Mouse (Mus musculus): ENCODE results near the gene Ndufaf3. TPM values are rescaled to one million over a fixed set of nuclear protein-coding genes. Genes with fewer than 3 reads are reported as not detected.
"Not testable (repeated sequence)": the region's sequence is repeated elsewhere in the genome, so short reads cannot be mapped to it uniquely, and the experiment has no call there.

Gene Ndufaf3
- polyA plus RNA-seq (2015; fragmentation: Nextera tagmentation; extraction: Ambion mirVana) = 77.2 and 79.4 TPM in 2 replicates

DNA sequence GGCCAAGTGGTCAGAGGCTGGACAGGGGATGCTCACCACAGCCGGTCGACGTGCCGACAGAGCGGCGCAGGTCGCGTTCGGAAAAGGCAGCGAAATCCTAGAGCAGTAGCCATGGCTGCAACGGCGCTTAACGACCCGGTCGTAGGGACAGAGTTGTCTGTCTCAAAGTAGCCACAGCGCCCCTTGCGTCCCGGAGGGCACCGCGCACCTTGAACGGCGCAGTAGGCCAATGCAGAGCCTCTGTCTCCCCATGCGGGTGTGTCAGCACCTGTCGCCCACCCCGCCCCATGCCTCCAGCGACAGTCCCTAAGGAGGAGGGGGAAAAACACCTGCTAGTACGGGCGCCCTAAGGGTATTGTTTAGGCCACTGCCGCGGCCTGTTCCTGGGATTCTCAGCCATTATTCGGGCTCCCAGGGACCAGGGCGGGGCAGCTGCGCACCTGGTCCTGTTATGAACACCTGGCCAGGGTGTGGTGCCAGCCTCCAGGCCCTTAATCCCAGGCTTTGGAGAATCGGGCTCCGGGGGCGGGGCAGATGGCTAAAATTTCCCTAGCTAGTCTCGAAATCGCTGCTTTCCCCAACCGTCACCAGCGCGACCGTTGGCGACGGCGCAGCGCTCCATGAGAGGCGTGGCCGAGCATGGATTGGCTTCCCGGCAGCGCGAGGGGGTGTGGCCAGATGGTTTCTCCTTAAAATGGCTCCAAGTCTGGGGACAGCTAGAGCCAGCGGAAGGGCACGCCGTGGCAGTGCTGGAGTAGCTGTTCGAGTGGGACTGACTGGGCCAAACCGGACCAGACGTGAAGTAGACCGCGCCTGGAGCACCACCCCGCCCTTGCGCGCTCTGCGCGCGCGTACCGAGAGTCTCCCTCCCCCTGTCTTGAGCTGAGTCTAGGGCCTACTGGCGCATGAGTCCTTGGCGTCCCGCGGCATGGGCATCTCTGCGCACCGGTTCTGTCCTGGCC lies at the start of gene Ndufaf3:
TSS of gene Ndufaf3 (minus strand) at position 620 of the 962 bp plus-strand sequence.
- peak within 1 kb of the TSS; percentile 91 for H3K9ac ChIP-seq (ENCODE audit: low read depth, low read length)
- no peaks in the 10 kb centered on the region for H3K9me3 ChIP-seq (replicated peaks; ENCODE audit: control insufficient read depth, low read length, poor library complexity, severe bottlenecking)
- peaks cover 22% of the 10 kb centered on the region for H3K36me3 ChIP-seq (ENCODE audit: control insufficient read depth, insufficient read depth, low read length)
- no peaks in the 10 kb centered on the region for H3K27me3 ChIP-seq (ENCODE audit: control insufficient read depth, insufficient read depth, low read depth, low read length)
- peaks cover 32% of the 10 kb centered on the region for H3K4me1 ChIP-seq (ENCODE audit: control insufficient read depth, insufficient read depth, low read length)
- peak; percentile 86 for ATAC-seq
- under 1% methylated on average over 71 of the region's 73 CpGs for WGBS
- H3K4me3 ChIP-seq (ENCODE audit: low read depth, low read length) = peak within 1 kb of the TSS; percentile 79
- H3K4me2 ChIP-seq (ENCODE audit: low read length) = peak within 1 kb of the TSS; percentile 98
- peak within 1 kb of the TSS; percentile 99 for H3K27ac ChIP-seq (ENCODE audit: low read length)

DNA sequence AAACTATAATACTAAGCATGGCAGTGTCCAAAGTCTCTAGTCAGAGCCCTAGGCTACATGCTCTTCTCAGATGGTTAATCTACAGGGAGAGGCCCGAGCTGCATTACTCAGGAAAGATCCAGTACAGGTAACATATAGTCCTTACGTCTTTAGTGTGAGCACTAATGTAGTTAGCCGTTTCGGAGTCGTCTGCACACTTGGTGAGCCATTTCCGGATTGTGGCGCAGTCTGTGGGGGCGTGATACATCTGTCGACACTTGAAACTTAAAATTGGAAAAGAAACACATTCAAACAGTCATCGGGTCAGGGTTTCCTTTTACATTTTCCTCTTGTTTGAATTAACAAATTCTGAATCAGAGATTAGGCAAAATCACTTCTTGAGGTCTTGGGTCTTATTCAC lies 44.3 kb upstream of the Ndufaf3 start:
- Histone ChIP-seq H3K9ac (ENCODE audit: low read depth, low read length) (no peak overlapping the region), H3K36me3 (ENCODE audit: control insufficient read depth, insufficient read depth, low read length) (peaks cover 51% of the 10 kb centered on the region), H3K4me3 (ENCODE audit: low read depth, low read length) (no peak overlapping the region), H3K4me1 (ENCODE audit: control insufficient read depth, insufficient read depth, low read length) (no peaks in the 10 kb centered on the region), H3K4me2 (ENCODE audit: low read length) (no peak overlapping the region), H3K9me3 (replicated peaks; ENCODE audit: control insufficient read depth, low read length, poor library complexity, severe bottlenecking) (no peaks in the 10 kb centered on the region), H3K27me3 (ENCODE audit: control insufficient read depth, insufficient read depth, low read depth, low read length) (no peaks in the 10 kb centered on the region), H3K27ac (ENCODE audit: low read length) (no peak overlapping the region)
- no peak for ATAC-seq
- WGBS = 94% methylated on average over 10 of the region's 10 CpGs

DNA sequence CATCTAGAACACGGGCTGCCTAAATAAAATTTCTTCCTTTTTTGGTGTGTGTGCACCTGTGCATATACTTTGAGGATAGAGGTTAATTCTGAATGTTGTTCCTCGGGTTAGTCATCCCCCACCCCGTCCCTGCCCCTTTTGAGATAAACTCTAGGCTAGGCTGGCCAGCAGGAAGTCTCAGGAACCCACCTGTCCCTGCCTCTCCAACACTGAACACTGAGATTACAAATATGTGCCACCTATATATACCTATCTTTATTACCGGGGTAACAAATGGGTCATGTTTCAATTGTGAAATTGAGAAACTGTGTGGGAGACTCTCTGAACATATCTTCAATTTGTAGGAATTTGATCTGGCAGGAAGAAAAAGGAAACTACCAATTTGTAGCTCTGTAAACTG lies 41.7 kb upstream of the Ndufaf3 start:
- Histone ChIP-seq H3K4me3 (ENCODE audit: low read depth, low read length) (no peak overlapping the region), H3K36me3 (ENCODE audit: control insufficient read depth, insufficient read depth, low read length) (peaks cover 49% of the 10 kb centered on the region), H3K4me2 (ENCODE audit: low read length) (no peak overlapping the region), H3K4me1 (ENCODE audit: control insufficient read depth, insufficient read depth, low read length) (no peaks in the 10 kb centered on the region), H3K9me3 (replicated peaks; ENCODE audit: control insufficient read depth, low read length, poor library complexity, severe bottlenecking) (no peaks in the 10 kb centered on the region), H3K27ac (ENCODE audit: low read length) (no peak overlapping the region), H3K9ac (ENCODE audit: low read depth, low read length) (no peak overlapping the region), H3K27me3 (ENCODE audit: control insufficient read depth, insufficient read depth, low read depth, low read length) (no peaks in the 10 kb centered on the region)
- no peak for ATAC-seq
- 95% methylated on average over 4 of the region's 4 CpGs for WGBS

GRCm38 (mm10) chr9:108607929-108608328 lies 40.7 kb upstream of the Ndufaf3 start:
- H3K4me1 ChIP-seq (ENCODE audit: control insufficient read depth, insufficient read depth, low read length); H3K4me3 ChIP-seq (ENCODE audit: low read depth, low read length); H3K9ac ChIP-seq (ENCODE audit: low read depth, low read length); H3K9me3 ChIP-seq (replicated peaks; ENCODE audit: control insufficient read depth, low read length, poor library complexity, severe bottlenecking); H3K27me3 ChIP-seq (ENCODE audit: control insufficient read depth, insufficient read depth, low read depth, low read length); H3K27ac ChIP-seq (ENCODE audit: low read length); H3K4me2 ChIP-seq (ENCODE audit: low read length); ATAC-seq: not testable (repeated sequence)
- H3K36me3 ChIP-seq (ENCODE audit: control insufficient read depth, insufficient read depth, low read length) = peaks cover 48% of the 10 kb centered on the region
- 95% methylated on average over 5 of the region's 5 CpGs for WGBS

GRCm38 (mm10) chr9:108601986-108602385 lies 34.8 kb upstream of the Ndufaf3 start:
- peaks cover 14% of the 10 kb centered on the region for H3K36me3 ChIP-seq (ENCODE audit: control insufficient read depth, insufficient read depth, low read length)
- no peak overlapping the region for H3K9ac ChIP-seq (ENCODE audit: low read depth, low read length)
- no peak overlapping the region for H3K27ac ChIP-seq (ENCODE audit: low read length)
- peaks cover 4% of the 10 kb centered on the region for H3K4me1 ChIP-seq (ENCODE audit: control insufficient read depth, insufficient read depth, low read length)
- WGBS = 85% methylated on average over 4 of the region's 4 CpGs
- H3K4me3 ChIP-seq (ENCODE audit: low read depth, low read length) = no peak overlapping the region
- H3K27me3 ChIP-seq (ENCODE audit: control insufficient read depth, insufficient read depth, low read depth, low read length) = no peaks in the 10 kb centered on the region
- no peak for ATAC-seq
- no peaks in the 10 kb centered on the region for H3K9me3 ChIP-seq (replicated peaks; ENCODE audit: control insufficient read depth, low read length, poor library complexity, severe bottlenecking)
- no peak overlapping the region for H3K4me2 ChIP-seq (ENCODE audit: low read length)

- Histone ChIP-seq H3K4me3 (ENCODE audit: low read depth, low read length) (no peak overlapping the region), H3K27me3 (ENCODE audit: control insufficient read depth, insufficient read depth, low read depth, low read length) (no peaks in the 10 kb centered on the region), H3K27ac (ENCODE audit: low read length) (no peak overlapping the region), H3K4me1 (ENCODE audit: control insufficient read depth, insufficient read depth, low read length) (peaks cover 16% of the 10 kb centered on the region), H3K4me2 (ENCODE audit: low read length) (no peak overlapping the region), H3K9ac (ENCODE audit: low read depth, low read length) (no peak overlapping the region), H3K9me3 (replicated peaks; ENCODE audit: control insufficient read depth, low read length, poor library complexity, severe bottlenecking) (no peaks in the 10 kb centered on the region), H3K36me3 (ENCODE audit: control insufficient read depth, insufficient read depth, low read length) (peaks cover 10% of the 10 kb centered on the region)
- ATAC-seq = no peak
- WGBS = 49% methylated on average over 2 of the region's 2 CpGs
These were observed 32.8 kb upstream of the Ndufaf3 start for GRCm38 (mm10) chr9:108600011-108600410.

- Histone ChIP-seq H3K4me3 (ENCODE audit: low read depth, low read length) (no peak overlapping the region), H3K9me3 (replicated peaks; ENCODE audit: control insufficient read depth, low read length, poor library complexity, severe bottlenecking) (no peaks in the 10 kb centered on the region), H3K36me3 (ENCODE audit: control insufficient read depth, insufficient read depth, low read length) (peaks cover 6% of the 10 kb centered on the region), H3K27ac (ENCODE audit: low read length) (no peak overlapping the region), H3K27me3 (ENCODE audit: control insufficient read depth, insufficient read depth, low read depth, low read length) (no peaks in the 10 kb centered on the region), H3K9ac (ENCODE audit: low read depth, low read length) (no peak overlapping the region), H3K4me1 (ENCODE audit: control insufficient read depth, insufficient read depth, low read length) (peaks cover 16% of the 10 kb centered on the region), H3K4me2 (ENCODE audit: low read length) (no peak overlapping the region)
- WGBS = 83% methylated on average over 4 of the region's 4 CpGs
- no peak for ATAC-seq
These were observed 31.9 kb upstream of the Ndufaf3 start for GRCm38 (mm10) chr9:108599021-108599566.

- Histone ChIP-seq H3K27me3 (ENCODE audit: control insufficient read depth, insufficient read depth, low read depth, low read length) (no peaks in the 10 kb centered on the region), H3K9ac (ENCODE audit: low read depth, low read length) (peak within 1 kb of the TSS; percentile 86), H3K36me3 (ENCODE audit: control insufficient read depth, insufficient read depth, low read length) (no peaks in the 10 kb centered on the region), H3K9me3 (replicated peaks; ENCODE audit: control insufficient read depth, low read length, poor library complexity, severe bottlenecking) (no peaks in the 10 kb centered on the region), H3K27ac (ENCODE audit: low read length) (peak within 1 kb of the TSS; percentile 84), H3K4me1 (ENCODE audit: control insufficient read depth, insufficient read depth, low read length) (peaks cover 16% of the 10 kb centered on the region), H3K4me3 (ENCODE audit: low read depth, low read length) (peak within 1 kb of the TSS; percentile 78), H3K4me2 (ENCODE audit: low read length) (peak within 1 kb of the TSS; percentile 94)
- 2% methylated on average over 67 of the region's 69 CpGs for WGBS
- ATAC-seq = peak; percentile 89
These were observed 29.9 kb upstream of the Ndufaf3 start, which contains the start of gene P4htm for GRCm38 (mm10) chr9:108596998-108597764. Gene P4htm (minus strand): TSS chr9:108597667.
